Mouse (Mus musculus): ENCODE data around the gene Gm20431. TPM values are rescaled to one million over a fixed set of nuclear protein-coding genes. Genes with fewer than 3 reads are reported as not detected.

Gene Gm20431
- polyA plus RNA-seq, 1 experiment from 2014 or later, result 15.1 TPM

DNA sequence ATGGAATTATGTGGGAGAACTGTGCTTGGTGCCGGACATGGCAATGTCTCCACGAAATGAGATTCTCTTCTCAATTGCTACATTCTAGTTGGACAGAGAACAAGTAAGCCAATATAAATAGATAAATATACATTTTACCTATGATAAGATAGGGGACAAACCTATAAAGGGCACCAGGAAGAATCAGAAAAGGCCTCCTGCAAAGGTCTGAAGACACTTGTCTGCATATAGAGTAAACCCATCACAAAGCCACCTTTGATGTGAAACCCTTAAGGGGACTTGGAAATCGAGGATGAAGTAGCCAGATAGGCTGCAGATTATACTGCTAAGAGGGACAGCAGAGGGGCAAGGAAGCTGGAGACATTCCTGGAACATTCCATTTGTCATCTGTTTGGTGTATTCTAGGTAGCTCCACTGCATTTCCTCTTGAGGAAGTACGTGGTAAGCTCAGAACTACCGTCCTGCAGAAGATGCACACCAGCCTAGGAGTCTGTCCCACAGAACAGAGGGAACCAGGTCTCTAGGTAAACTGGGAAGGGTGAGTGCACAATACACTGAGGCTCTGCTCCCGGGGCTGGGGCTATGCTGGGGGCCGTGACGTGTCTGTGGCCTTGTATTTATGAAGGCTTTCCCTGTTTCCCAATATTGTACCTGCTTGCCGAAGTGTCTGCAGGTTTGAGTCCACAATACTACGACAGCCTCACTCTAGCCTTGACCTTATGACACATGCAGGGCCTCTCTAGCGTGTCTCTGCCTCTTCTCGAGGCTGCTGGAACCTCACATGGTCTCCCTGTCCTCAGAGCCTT, 28.4 kb downstream of the Gm20431 start:
- Histone ChIP-seq H3K4me2 (ENCODE audit: low read depth, low read length, severe bottlenecking) (peak overlapping the region; percentile 76; the same call in 1 of the 2 replicates), H3K36me3 (ENCODE audit: control insufficient read depth, insufficient read depth, low read length) (no peaks in the 10 kb centered on the region), H3K27me3 (ENCODE audit: control insufficient read depth, insufficient read depth, low read length) (no peaks in the 10 kb centered on the region), H3K9ac (ENCODE audit: low read length) (peak overlapping the region; percentile 88; the same call in 1 of the 2 replicates), H3K4me1 (replicated peaks; ENCODE audit: control insufficient read depth, insufficient read depth, low read length) (peaks cover 14% of the 10 kb centered on the region), H3K27ac (ENCODE audit: low read depth, low read length) (no peak overlapping the region), H3K9me3 (ENCODE audit: control insufficient read depth, low read length) (no peaks in the 10 kb centered on the region), H3K4me3 (ENCODE audit: low read depth, low read length) (no peak overlapping the region)
- ATAC-seq (replicated peaks; ENCODE audit: low FRiP score), result no peak
- 82% methylated on average over 12 of the region's 12 CpGs for WGBS
- DNase-seq (ENCODE audit: low spot score), result no peak

DNA sequence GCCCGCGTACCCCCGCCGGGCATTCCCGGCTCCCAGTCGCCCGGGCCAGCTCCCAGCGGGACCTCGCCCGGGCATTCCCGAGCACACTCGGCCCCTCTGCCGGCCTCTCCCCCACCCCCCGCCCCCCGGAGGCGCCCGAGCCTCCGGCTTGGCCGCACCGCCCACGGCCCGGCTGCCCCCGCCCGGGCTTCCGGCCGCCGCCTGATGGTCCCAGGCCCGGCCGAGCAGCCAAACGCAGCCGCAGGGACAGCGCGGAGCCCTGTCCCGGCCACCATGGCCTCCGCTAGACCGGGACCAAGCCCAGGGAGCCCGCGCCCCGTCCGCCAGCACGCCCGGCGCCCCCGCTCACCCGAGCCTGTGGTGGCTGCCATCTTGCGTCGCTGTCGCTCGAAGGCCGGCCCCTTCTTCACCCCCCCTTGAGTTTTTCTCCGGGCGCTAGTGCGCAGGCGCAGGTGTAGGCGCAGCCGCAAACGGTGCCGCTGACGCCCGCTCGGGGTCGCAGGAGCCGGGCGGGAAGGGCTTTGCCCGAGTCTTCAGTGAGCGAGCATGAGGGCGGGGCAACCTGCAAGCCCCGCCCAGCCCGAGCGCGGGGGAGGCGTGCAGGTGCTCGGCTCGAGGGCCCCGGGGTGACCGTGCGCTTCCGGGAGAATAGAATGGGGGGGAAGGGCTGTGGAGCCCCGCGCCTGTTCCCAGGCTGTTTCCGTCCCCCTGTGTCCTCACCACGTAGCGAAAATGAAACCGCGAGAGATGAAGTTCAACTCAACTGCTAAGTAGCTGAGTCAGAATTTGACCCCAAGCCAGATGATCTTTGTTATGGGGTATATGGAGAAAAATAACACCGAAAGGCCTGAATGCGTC, 29.5 kb downstream of the Gm20431 start, which contains the start of gene Ube2v1:
TSS of gene Ube2v1 (minus strand) at position 505 of the 858 bp plus-strand sequence.
- H3K9me3 ChIP-seq (ENCODE audit: control insufficient read depth, low read length), result no peaks in the 10 kb centered on the region
- 1% methylated on average over 75 of the region's 87 CpGs for WGBS
- DNase-seq (ENCODE audit: low spot score) (peak; percentile 99), ATAC-seq (replicated peaks; ENCODE audit: low FRiP score) (peak; percentile 85)
- H3K36me3 ChIP-seq (ENCODE audit: control insufficient read depth, insufficient read depth, low read length), result no peaks in the 10 kb centered on the region
- H3K4me2 ChIP-seq (ENCODE audit: low read depth, low read length, severe bottlenecking), result peak within 1 kb of the TSS; percentile 76
- peak within 1 kb of the TSS; percentile 90 for H3K4me3 ChIP-seq (ENCODE audit: low read depth, low read length)
- peak within 1 kb of the TSS; percentile 88 for H3K9ac ChIP-seq (ENCODE audit: low read length)
- peak within 1 kb of the TSS; percentile 73; the same call in 1 of the 2 replicates for H3K27ac ChIP-seq (ENCODE audit: low read depth, low read length)
- no peaks in the 10 kb centered on the region for H3K27me3 ChIP-seq (ENCODE audit: control insufficient read depth, insufficient read depth, low read length)
- H3K4me1 ChIP-seq (replicated peaks; ENCODE audit: control insufficient read depth, insufficient read depth, low read length), result peaks cover 14% of the 10 kb centered on the region

DNA sequence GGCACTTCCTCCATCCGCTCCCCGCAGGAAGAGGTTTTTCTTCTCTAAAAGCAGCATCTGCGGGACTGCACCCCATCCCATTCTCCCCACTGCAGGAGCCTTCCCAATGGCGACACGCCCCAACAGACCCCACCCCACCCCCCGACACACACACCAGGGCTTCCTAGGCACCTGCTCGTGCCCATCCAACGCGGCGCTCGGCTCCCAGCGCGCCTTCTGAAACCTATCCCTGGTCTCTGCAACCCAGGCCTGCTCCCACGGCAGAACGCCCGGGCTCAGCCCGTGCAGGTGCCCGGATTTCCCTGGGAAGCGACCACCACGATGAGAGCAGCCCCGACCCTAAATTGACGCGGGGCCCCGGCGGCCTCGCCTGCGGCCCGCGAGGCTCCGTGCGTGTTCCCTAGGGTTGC, 30.1 kb downstream of the Gm20431 start:
- Histone ChIP-seq H3K4me1 (replicated peaks; ENCODE audit: control insufficient read depth, insufficient read depth, low read length) (peaks cover 14% of the 10 kb centered on the region), H3K27me3 (ENCODE audit: control insufficient read depth, insufficient read depth, low read length) (no peaks in the 10 kb centered on the region), H3K9me3 (ENCODE audit: control insufficient read depth, low read length) (no peaks in the 10 kb centered on the region), H3K27ac (ENCODE audit: low read depth, low read length) (peak overlapping the region; percentile 61; the same call in 1 of the 2 replicates), H3K9ac (ENCODE audit: low read length) (peak overlapping the region; percentile 88), H3K36me3 (ENCODE audit: control insufficient read depth, insufficient read depth, low read length) (no peaks in the 10 kb centered on the region), H3K4me2 (ENCODE audit: low read depth, low read length, severe bottlenecking) (peak overlapping the region; percentile 76), H3K4me3 (ENCODE audit: low read depth, low read length) (peak overlapping the region; percentile 90)
- WGBS, result 0% methylated on average over 31 of the region's 31 CpGs
- DNase-seq (ENCODE audit: low spot score) (no peak), ATAC-seq (replicated peaks; ENCODE audit: low FRiP score) (peak; percentile 19)

DNA sequence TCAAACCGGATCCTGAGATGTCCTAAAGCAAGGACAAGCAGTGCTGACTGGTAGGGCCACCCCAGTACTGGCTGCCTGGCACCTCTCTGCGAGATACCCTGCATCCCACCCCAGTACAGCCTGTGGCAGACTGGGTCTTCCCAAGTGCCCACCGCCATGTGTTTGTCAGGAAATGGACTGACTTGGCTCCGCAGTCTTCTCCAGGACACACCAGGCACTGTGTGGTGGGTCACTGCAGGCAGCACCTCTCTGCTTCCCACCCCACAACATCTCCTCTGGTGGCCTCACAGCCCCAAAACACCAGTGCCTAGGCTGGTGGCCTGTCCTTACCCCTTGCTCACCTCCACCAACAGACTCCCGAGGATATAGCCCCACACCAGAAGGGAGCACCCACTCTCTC, 30.9 kb downstream of the Gm20431 start:
- H3K4me2 ChIP-seq (ENCODE audit: low read depth, low read length, severe bottlenecking), result peak overlapping the region; percentile 76
- H3K27ac ChIP-seq (ENCODE audit: low read depth, low read length), result 0 out of 2 replicates have a peak overlapping the region, but pooled peaks have one; percentile 2
- H3K36me3 ChIP-seq (ENCODE audit: control insufficient read depth, insufficient read depth, low read length), result no peaks in the 10 kb centered on the region
- peaks cover 14% of the 10 kb centered on the region for H3K4me1 ChIP-seq (replicated peaks; ENCODE audit: control insufficient read depth, insufficient read depth, low read length)
- no peak for ATAC-seq (replicated peaks; ENCODE audit: low FRiP score)
- peak overlapping the region; percentile 90 for H3K4me3 ChIP-seq (ENCODE audit: low read depth, low read length)
- no peaks in the 10 kb centered on the region for H3K9me3 ChIP-seq (ENCODE audit: control insufficient read depth, low read length)
- WGBS, result 75% methylated on average over 5 of the region's 5 CpGs
- no peak for DNase-seq (ENCODE audit: low spot score)
- peak overlapping the region; percentile 88 for H3K9ac ChIP-seq (ENCODE audit: low read length)
- H3K27me3 ChIP-seq (ENCODE audit: control insufficient read depth, insufficient read depth, low read length), result no peaks in the 10 kb centered on the region

DNA sequence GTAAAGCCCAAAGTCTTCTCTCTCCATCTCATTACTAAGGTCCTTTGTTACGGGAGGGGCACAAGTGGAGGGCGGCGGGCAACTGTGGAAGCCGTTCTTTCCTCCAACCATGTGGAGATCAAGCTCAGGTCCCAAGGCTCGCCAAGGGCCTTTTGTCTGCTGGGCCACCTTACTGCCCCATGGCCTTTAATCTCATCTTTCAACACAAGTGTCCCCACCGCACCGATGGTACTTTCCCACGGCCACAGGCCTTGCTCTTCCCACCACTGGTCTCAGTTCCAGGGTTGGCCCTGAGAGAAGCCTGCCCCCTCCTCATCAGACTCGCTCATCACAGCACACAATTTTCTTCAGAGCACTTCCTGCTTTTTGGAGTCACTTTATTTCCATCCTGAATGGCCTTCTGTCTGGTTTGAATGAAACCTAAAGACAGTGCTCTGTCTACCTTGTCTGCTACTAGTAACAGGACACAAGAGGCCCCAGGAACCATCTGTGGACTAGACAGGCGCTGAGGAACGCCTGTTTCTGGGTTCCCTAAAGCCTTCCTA, 31.6 kb downstream of the Gm20431 start:
- ATAC-seq (replicated peaks; ENCODE audit: low FRiP score) (no peak), DNase-seq (ENCODE audit: low spot score) (no peak)
- H3K9me3 ChIP-seq (ENCODE audit: control insufficient read depth, low read length), result no peaks in the 10 kb centered on the region
- H3K4me1 ChIP-seq (replicated peaks; ENCODE audit: control insufficient read depth, insufficient read depth, low read length), result peaks cover 14% of the 10 kb centered on the region
- H3K4me2 ChIP-seq (ENCODE audit: low read depth, low read length, severe bottlenecking), result peak overlapping the region; percentile 76
- WGBS, result 75% methylated on average over 11 of the region's 11 CpGs
- H3K36me3 ChIP-seq (ENCODE audit: control insufficient read depth, insufficient read depth, low read length), result no peaks in the 10 kb centered on the region
- no peak overlapping the region for H3K4me3 ChIP-seq (ENCODE audit: low read depth, low read length)
- no peak overlapping the region; the same call in 1 of the 2 replicates for H3K27ac ChIP-seq (ENCODE audit: low read depth, low read length)
- H3K27me3 ChIP-seq (ENCODE audit: control insufficient read depth, insufficient read depth, low read length), result no peaks in the 10 kb centered on the region
- peak overlapping the region; percentile 88; the same call in 1 of the 2 replicates for H3K9ac ChIP-seq (ENCODE audit: low read length)

DNA sequence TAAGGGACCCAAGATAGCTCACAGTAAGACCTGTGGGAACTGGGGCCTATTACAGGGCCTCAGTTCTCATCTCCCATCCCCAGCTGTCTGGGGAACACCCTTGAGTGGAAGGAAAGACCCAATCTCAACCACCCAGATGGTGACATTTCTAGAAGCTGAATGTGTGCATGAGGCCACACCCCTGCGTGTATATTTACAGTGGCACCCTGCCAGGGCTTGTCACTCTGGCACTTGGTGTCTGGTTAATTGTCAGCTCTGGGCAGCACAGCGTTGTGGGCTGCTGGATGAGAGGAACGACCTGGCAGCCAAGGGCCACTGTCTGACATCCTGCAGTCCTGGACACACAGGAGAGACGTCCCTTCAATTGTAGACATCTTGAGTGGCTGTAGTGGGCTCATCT, 32.4 kb downstream of the Gm20431 start:
- no peak for DNase-seq (ENCODE audit: low spot score)
- Histone ChIP-seq H3K27me3 (ENCODE audit: control insufficient read depth, insufficient read depth, low read length) (no peaks in the 10 kb centered on the region), H3K4me2 (ENCODE audit: low read depth, low read length, severe bottlenecking) (no peak overlapping the region), H3K4me3 (ENCODE audit: low read depth, low read length) (no peak overlapping the region), H3K27ac (ENCODE audit: low read depth, low read length) (no peak overlapping the region), H3K9ac (ENCODE audit: low read length) (no peak overlapping the region), H3K9me3 (ENCODE audit: control insufficient read depth, low read length) (no peaks in the 10 kb centered on the region), H3K36me3 (ENCODE audit: control insufficient read depth, insufficient read depth, low read length) (no peaks in the 10 kb centered on the region), H3K4me1 (replicated peaks; ENCODE audit: control insufficient read depth, insufficient read depth, low read length) (peaks cover 14% of the 10 kb centered on the region)
- no peak for ATAC-seq (replicated peaks; ENCODE audit: low FRiP score)
- 85% methylated on average over 4 of the region's 4 CpGs for WGBS

DNA sequence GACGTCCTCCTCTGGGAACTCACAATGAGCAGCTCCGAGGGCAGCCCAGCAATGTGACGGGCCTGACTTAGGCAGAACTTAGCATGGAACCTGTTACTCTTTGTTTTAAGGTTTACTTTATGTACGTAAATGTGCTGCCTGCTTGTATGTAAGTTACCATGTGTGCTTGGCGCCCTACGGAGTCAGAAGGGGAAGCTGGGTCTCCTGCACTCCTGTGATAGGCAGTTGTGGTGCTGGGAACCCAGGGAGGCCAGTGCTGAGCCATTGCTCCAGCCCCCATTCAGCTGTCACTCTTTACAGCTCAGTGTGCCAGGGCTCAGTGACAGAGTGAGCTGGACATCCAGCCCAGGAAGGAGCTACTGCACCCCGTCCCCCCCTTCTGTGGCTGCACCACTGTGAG, 34.3 kb downstream of the Gm20431 start:
- Histone ChIP-seq H3K27ac (ENCODE audit: low read depth, low read length) (no peak overlapping the region), H3K36me3 (ENCODE audit: control insufficient read depth, insufficient read depth, low read length) (no peaks in the 10 kb centered on the region), H3K9ac (ENCODE audit: low read length) (no peak overlapping the region), H3K27me3 (ENCODE audit: control insufficient read depth, insufficient read depth, low read length) (no peaks in the 10 kb centered on the region), H3K9me3 (ENCODE audit: control insufficient read depth, low read length) (no peaks in the 10 kb centered on the region), H3K4me3 (ENCODE audit: low read depth, low read length) (no peak overlapping the region), H3K4me1 (replicated peaks; ENCODE audit: control insufficient read depth, insufficient read depth, low read length) (peaks cover 13% of the 10 kb centered on the region), H3K4me2 (ENCODE audit: low read depth, low read length, severe bottlenecking) (no peak overlapping the region)
- 92% methylated on average over 7 of the region's 7 CpGs for WGBS
- ATAC-seq (replicated peaks; ENCODE audit: low FRiP score) (no peak), DNase-seq (ENCODE audit: low spot score) (no peak)

DNA sequence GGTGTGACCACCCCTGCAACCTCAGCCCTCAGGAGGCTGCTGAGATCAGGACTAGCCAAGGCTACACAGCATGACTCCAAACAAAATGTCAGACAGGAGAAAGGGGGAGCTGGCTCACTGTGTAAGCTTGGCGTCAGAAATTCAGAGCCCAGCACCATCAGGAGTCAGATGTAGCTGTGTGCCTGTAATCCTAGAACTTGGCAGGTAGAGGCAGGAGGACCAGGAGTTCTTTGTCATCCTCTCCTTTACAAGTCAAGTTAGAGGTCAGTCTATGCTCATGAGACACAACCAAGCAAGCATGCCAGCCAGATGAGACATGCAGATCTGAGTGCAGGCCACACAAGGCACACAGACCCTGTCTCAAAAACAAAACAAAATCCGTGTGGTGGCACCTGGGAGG, 35.6 kb downstream of the Gm20431 start:
- peaks cover 12% of the 10 kb centered on the region for H3K4me1 ChIP-seq (replicated peaks; ENCODE audit: control insufficient read depth, insufficient read depth, low read length)
- H3K4me3 ChIP-seq (ENCODE audit: low read depth, low read length), result no peak overlapping the region
- ATAC-seq (replicated peaks; ENCODE audit: low FRiP score) (no peak), DNase-seq (ENCODE audit: low spot score) (no peak)
- H3K36me3 ChIP-seq (ENCODE audit: control insufficient read depth, insufficient read depth, low read length), result no peaks in the 10 kb centered on the region
- 63% methylated on average over 2 of the region's 2 CpGs for WGBS
- H3K9me3 ChIP-seq (ENCODE audit: control insufficient read depth, low read length), result no peaks in the 10 kb centered on the region
- no peak overlapping the region for H3K4me2 ChIP-seq (ENCODE audit: low read depth, low read length, severe bottlenecking)
- H3K27me3 ChIP-seq (ENCODE audit: control insufficient read depth, insufficient read depth, low read length), result no peaks in the 10 kb centered on the region
- no peak overlapping the region for H3K27ac ChIP-seq (ENCODE audit: low read depth, low read length)
- H3K9ac ChIP-seq (ENCODE audit: low read length), result no peak overlapping the region

All from forebrain, embryonic 11.5 days (tissue).